Mouse (Mus musculus) stomach, embryonic 16.5 days (tissue): ENCODE measurements around the gene Crygd. TPM values are rescaled to one million over a fixed set of nuclear protein-coding genes. Genes with fewer than 3 reads are reported as not detected.
A peak's percentile ranks its signal among the peaks of the same experiment; 100 is the strongest.

Experiments used
- ATAC-seq: fragments of 200-750 bp; cut with Nextera tagmentation; 2 replicates; pipeline ENCODE4 v1.8.0; 2017; ENCODE audit warnings: moderate number of reproducible peaks, moderate TSS enrichment; ENCODE audit not compliant: insufficient read depth, low FRiP score
- H3K27ac ChIP-seq: fragments of 300-500 bp; sonication (generic); 2 replicates; pipeline ENCODE4 v1.5.1; 2014; ENCODE audit warnings: low read length
- H3K27me3 ChIP-seq: fragments of 300-500 bp; sonication (generic); 2 replicates; pipeline ENCODE4 v1.6.1; 2014; ENCODE audit warnings: low read length, control low read depth, mixed read lengths; ENCODE audit not compliant: control insufficient read depth, insufficient read depth
- H3K36me3 ChIP-seq: fragments of 300-500 bp; sonication (generic); 2 replicates; pipeline ENCODE4 v1.6.1; 2014; ENCODE audit warnings: low read length; ENCODE audit not compliant: control insufficient read depth, insufficient read depth
- H3K4me1 ChIP-seq: fragments of 300-500 bp; sonication (generic); 2 replicates; pipeline ENCODE4 v1.6.1; 2014; ENCODE audit warnings: low read length, control low read depth, mixed read lengths; ENCODE audit not compliant: control insufficient read depth, insufficient read depth
- H3K4me2 ChIP-seq: fragments of 300-500 bp; sonication (generic); 2 replicates; pipeline ENCODE4 v1.6.1; 2014; ENCODE audit warnings: low read depth, low read length, mixed read lengths
- H3K4me3 ChIP-seq: fragments of 300-500 bp; sonication (generic); replicated peaks from 2 replicates; pipeline ENCODE4 v1.5.1; 2014; ENCODE audit warnings: mild to moderate bottlenecking, low read length
- H3K9ac ChIP-seq: fragments of 300-500 bp; sonication (generic); 2 replicates; pipeline ENCODE4 v1.6.1; 2014; ENCODE audit warnings: low read length
- H3K9me3 ChIP-seq: fragments of 300-500 bp; sonication (generic); replicated peaks from 2 replicates; pipeline ENCODE4 v1.6.1; 2016; ENCODE audit warnings: low read length, control low read depth; ENCODE audit not compliant: control insufficient read depth
- WGBS: fragments of 180-500 bp; shearing (Covaris S2); extraction: QIAGEN DNeasy Blood & Tissue Kit; methylation state at CpG from one replicate; pipeline ENCODE4 v1.1.7; 2014; 5-methylcytosine and 5-hydroxymethylcytosine counted together
- polyA plus RNA-seq: library from polyadenylated mRNA; unstranded; fragments of >200 nt; fragmentation: Nextera tagmentation; extraction: Ambion mirVana; gene quantifications from 2 replicates; pipeline ENCODE4 v1.2.1, GENCODE M21; 2015

Gene Crygd
- polyA plus RNA-seq, 1 experiment from 2014 or later = not detected

DNA sequence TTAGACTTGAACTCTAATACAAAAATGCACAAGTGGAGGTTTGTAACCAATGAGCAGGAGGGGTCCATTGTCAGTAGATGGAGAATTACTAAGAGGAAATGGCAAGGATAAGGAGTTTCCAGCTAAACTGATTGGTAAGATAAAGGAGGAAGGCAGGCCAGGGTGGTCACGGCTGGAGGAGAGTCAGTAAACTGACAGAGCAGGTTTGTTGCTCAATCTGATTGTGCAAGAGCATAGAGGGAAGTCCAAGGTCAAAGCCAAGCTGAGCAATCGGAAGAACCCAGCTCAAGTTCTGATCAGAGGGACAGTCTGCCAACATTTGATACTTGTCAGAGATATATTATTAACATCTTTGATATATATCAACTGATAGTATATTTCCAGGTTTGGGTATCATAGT, 27.1 kb upstream of the Crygd start:
- Histone ChIP-seq H3K9ac (no peak overlapping the region), H3K4me2 (no peak overlapping the region), H3K36me3 (no peaks in the 10 kb centered on the region), H3K27me3 (no peaks in the 10 kb centered on the region), H3K27ac (no peak overlapping the region), H3K9me3 (no peaks in the 10 kb centered on the region), H3K4me3 (no peak overlapping the region), H3K4me1 (no peaks in the 10 kb centered on the region)
- 0 out of 2 replicates have a peak, but pooled peaks have one; percentile 17 for ATAC-seq
- 43% methylated on average over 2 of the region's 2 CpGs for whole genome bisulfite sequencing

DNA sequence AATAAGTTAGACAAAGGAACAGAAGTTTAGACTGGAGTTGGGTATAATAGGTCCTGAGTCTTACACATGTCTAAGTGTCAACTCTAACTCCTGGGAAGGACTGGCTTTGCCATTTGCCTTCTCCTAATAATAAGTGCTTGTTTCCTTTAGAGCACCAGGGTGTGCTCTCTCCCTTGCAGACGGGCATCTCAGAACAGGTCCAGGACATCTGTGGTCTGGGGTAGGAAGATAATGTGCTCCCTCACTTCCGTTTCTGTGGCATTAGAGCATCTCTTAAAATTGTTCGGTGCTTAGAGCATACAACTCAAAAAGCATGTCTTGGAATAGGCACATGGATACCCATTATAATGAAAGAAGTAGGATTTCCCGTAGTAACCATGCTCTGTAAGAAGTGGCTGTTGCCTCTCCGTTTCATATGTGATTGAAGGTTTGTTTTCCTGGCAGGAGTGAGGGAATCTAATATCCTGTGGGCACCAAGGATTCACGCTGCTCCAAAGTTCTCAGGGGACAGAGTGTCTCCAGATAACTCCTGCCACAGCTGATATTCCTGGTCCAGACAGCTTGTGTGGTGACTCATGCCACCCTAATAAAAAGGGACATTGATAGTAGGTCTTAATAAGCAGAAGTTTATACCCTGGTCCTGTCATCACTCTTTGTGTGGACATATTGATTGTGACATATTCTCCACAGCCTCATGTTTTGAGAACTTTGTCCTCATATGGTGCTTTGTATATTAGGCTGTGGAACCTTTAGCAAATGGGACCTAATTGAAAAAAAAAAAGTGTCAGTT, 25.5 kb upstream of the Crygd start:
- Histone ChIP-seq H3K36me3 (no peaks in the 10 kb centered on the region), H3K4me2 (no peak overlapping the region), H3K4me3 (no peak overlapping the region), H3K9ac (no peak overlapping the region), H3K4me1 (no peaks in the 10 kb centered on the region), H3K9me3 (no peaks in the 10 kb centered on the region), H3K27me3 (no peaks in the 10 kb centered on the region), H3K27ac (no peak overlapping the region)
- ATAC-seq = no peak
- 76% methylated on average over 6 of the region's 6 CpGs for WGBS

DNA sequence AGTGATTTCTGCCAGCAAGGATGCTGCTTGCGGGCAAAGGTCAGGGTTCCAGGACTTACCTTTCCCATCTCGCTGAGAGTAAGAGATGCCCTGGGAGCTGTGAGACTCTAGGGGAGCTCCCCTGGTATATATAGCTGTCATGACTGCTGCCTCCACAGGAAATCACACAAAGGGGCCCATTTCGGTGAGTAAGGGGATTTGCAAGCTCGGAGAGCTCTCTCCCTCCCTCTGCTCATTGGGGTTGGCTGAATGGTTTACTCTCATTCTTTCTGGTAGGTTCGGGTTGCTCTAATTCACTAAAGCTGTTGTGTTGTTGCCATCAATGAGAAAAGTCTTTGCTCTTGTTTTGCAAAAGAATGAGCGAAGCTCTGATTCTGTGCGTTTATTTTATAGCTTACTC, 18.9 kb upstream of the Crygd start, which contains the start of gene Crygb:
Gene Crygb, minus strand, starts transcription at position 101 of the 400 bp plus-strand sequence.
- H3K4me3 ChIP-seq = no peak within 1 kb of the TSS
- H3K4me1 ChIP-seq = no peaks in the 10 kb centered on the region
- no peaks in the 10 kb centered on the region for H3K36me3 ChIP-seq
- H3K9ac ChIP-seq = no peak within 1 kb of the TSS
- no peak within 1 kb of the TSS for H3K4me2 ChIP-seq
- H3K27me3 ChIP-seq = no peaks in the 10 kb centered on the region
- no peaks in the 10 kb centered on the region for H3K9me3 ChIP-seq
- no peak within 1 kb of the TSS for H3K27ac ChIP-seq
- ATAC-seq = no peak
- 43% methylated on average over 7 of the region's 7 CpGs for WGBS

DNA sequence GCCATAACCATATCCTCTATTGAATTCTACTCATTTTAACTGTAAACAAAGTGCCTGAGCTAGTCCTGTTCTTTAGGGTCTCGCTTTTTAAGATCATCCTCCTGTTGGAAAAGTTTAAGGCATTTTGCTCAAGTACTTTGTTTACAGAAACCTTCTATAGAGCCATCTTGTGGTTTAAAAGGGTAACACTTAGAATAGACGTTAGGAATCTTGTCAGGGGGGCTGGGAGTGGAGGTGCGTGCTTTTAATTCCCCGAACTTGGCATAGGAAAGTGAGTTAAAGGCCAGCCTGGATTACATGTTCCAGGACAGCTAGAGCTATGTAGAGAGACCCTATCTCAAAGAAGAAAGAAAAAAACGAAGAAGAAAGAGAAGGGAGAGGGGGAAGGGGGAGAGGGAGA, 12.4 kb upstream of the Crygd start:
- Histone ChIP-seq H3K36me3 (no peaks in the 10 kb centered on the region), H3K9ac (no peak overlapping the region), H3K27ac (no peak overlapping the region), H3K27me3 (no peaks in the 10 kb centered on the region), H3K4me1 (no peaks in the 10 kb centered on the region; the same call in 1 of the 2 replicates), H3K4me2 (no peak overlapping the region), H3K9me3 (no peaks in the 10 kb centered on the region), H3K4me3 (no peak overlapping the region)
- WGBS = 11% methylated on average over 5 of the region's 5 CpGs
- ATAC-seq = no peak

DNA sequence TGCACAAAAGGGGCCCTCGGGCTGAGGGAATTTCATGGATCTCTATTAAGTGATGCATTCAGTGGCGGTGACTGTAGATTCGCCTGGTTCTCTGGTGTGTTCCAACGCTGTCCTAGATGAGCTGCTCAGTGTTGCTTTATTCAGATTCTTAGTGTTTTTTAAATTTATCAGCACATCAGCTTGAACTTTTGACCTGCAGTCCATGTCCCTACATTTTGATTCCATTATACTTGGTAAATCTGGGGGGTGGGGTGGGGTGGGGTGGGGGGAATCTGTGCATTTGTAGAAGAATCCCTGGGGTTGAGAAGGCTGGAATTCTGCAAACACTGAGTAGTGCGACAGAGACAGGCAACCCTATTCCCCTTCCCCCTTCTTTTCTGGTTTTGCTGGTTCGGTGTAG, 10.3 kb upstream of the Crygd start, which contains the start of gene Crygc:
Gene Crygc, minus strand, starts transcription at position 101 of the 400 bp plus-strand sequence.
- Histone ChIP-seq H3K36me3 (no peaks in the 10 kb centered on the region), H3K9me3 (no peaks in the 10 kb centered on the region), H3K4me2 (no peak within 1 kb of the TSS), H3K27me3 (no peaks in the 10 kb centered on the region), H3K4me1 (no peaks in the 10 kb centered on the region; the same call in 1 of the 2 replicates), H3K9ac (no peak within 1 kb of the TSS), H3K27ac (no peak within 1 kb of the TSS), H3K4me3 (no peak within 1 kb of the TSS)
- no peak for ATAC-seq
- WGBS = 58% methylated on average over 6 of the region's 6 CpGs

DNA sequence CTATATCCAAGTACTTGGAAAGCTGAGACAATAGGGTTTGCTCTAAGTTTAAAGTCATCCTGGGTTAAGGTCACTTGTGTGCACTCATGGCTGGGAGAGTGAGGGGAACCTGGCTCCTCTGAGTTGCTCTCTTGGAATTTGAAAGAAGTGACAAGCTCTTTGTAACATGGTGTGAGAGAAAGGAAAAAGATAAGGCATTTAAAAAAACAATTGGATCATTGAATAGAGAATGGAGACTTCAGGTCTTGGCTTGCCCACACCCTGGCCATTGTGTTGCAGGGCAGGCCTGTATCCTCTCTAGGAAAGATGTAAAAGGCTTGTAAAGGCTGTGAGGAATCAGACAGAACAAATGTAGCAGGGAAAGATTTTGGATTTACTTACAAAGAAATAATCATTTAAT, 4.6 kb upstream of the Crygd start:
- H3K36me3 ChIP-seq = no peaks in the 10 kb centered on the region
- H3K9ac ChIP-seq = no peak overlapping the region
- H3K9me3 ChIP-seq = no peaks in the 10 kb centered on the region
- H3K27ac ChIP-seq = no peak overlapping the region
- H3K4me1 ChIP-seq = no peaks in the 10 kb centered on the region
- no peak for ATAC-seq
- no peak overlapping the region for H3K4me3 ChIP-seq
- H3K4me2 ChIP-seq = no peak overlapping the region
- no peaks in the 10 kb centered on the region for H3K27me3 ChIP-seq

DNA sequence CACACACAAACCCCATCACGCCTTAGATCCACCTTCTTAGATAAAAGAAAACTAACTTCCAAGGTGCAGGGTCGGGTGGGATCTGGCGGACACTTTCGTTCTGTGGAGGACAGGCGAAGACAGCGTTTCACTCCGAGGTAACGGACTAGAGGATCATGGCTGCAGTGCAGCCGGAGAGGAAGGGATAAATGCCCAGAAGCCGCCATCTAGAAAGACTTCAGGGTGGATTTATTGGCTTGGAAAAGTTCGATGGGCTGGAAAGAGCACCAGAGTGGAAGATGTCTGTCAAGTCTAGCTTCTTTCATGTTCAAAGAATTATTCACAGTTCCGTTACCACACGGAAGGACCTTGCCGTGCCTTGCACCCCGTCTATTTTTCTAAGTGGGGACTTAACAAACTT, 949 bp upstream of the Crygd start:
- WGBS = 85% methylated on average over 15 of the region's 15 CpGs
- Histone ChIP-seq H3K4me3 (no peak overlapping the region), H3K9ac (no peak overlapping the region), H3K36me3 (no peaks in the 10 kb centered on the region), H3K27me3 (no peaks in the 10 kb centered on the region), H3K4me2 (no peak overlapping the region), H3K4me1 (no peaks in the 10 kb centered on the region), H3K9me3 (no peaks in the 10 kb centered on the region), H3K27ac (no peak overlapping the region)
- no peak for ATAC-seq

DNA sequence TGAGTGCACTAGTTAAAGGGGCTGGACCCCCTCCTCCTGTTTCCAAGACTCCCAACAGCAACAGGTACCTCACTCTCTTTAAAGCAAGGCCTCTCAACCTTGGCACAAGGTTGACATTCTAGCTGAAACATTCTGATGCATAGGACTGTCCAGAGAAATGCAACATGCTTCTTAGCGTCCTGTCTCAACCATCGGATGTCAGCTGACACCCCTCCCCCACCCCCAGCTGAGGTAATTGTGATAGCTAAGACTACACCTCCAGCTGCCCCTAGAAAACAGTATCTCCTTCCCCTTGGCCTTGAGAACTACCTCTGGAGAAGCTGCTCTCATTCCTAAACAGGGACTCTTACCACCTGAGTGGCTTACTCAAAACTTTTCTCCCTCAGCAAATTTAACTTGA, 11.1 kb downstream of the Crygd start:
- no peak overlapping the region for H3K9ac ChIP-seq
- H3K9me3 ChIP-seq = no peaks in the 10 kb centered on the region
- H3K4me3 ChIP-seq = no peak overlapping the region
- no peaks in the 10 kb centered on the region for H3K27me3 ChIP-seq
- WGBS = 38% methylated on average over 2 of the region's 2 CpGs
- H3K36me3 ChIP-seq = no peaks in the 10 kb centered on the region
- ATAC-seq = no peak
- no peak overlapping the region for H3K27ac ChIP-seq
- no peaks in the 10 kb centered on the region for H3K4me1 ChIP-seq
- no peak overlapping the region for H3K4me2 ChIP-seq

DNA sequence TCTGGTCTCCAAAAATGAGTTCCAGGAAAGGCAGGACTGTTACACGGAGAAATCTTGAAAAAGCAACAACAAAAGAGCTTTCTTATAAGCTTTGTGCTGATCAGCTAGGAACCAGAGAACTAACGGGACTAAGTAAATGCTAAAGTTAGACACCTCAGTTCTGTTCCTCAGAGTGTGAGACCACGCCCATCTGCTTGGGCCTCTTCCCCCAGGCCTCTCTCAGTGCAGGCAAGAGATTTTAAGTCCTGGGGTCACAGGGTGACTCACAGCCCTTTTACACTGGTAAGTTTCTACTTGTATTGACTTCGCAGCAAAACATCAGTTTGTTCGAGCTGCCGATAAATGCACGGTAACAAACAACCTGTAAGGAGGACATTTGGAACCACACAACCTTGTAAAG, 11.6 kb downstream of the Crygd start:
- ATAC-seq = no peak

More for the DNA sequence above, 11.6 kb downstream of the Crygd start:
- no peak overlapping the region for H3K9ac ChIP-seq
- no peak overlapping the region for H3K27ac ChIP-seq
- H3K4me2 ChIP-seq = no peak overlapping the region
- no peaks in the 10 kb centered on the region for H3K27me3 ChIP-seq
- no peaks in the 10 kb centered on the region for H3K4me1 ChIP-seq
- no peaks in the 10 kb centered on the region for H3K9me3 ChIP-seq
- H3K4me3 ChIP-seq = no peak overlapping the region
- 62% methylated on average over 7 of the region's 7 CpGs for WGBS
- no peaks in the 10 kb centered on the region for H3K36me3 ChIP-seq
